Mouse (Mus musculus): ENCODE measurements around the gene Nfkbib.

DNA sequence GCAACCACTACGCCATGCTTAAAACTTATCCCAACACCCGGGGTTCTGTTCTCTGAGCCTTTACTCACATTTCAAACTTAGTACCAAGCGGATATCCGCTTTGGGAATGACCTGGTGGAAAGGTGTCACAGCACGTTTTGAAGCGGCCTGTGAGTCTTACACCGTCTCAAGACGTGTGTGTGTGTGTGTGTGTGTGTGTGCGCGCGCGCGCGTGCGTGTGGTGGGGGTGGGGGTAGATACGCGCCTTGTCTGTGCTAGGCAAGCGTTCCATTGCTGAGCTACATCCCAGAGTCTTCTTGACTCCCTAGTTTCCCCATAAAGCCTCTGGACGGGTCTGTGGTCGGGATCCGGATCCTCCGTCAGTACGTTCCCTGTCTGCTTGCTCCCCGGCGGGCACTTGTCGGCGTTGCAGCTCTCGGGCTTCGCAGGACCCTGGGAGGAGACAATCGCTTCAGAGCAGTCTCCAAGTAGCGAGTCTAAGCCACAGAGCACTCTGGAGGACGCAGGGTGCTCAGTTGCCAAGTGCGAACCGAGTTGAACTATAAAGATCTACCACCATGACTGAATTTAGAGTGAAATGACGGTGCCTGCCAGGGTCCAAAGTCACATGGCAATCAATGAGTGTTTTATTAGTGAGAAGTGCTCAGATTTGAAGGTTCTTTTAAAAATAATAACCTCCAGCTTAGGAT is 42.2 kb upstream of the Nfkbib start:
- TF ChIP-seq POLR2A (IDR thresholded peaks at IDR 0.05; ENCODE audit: borderline replicate concordance, insufficient read depth, low read length): no peak
- TF ChIP-seq CTCF (IDR thresholded peaks at IDR 0.05; ENCODE audit: borderline replicate concordance, insufficient read depth, low read depth, low read length): no peak
